Mouse (Mus musculus) c-Kit-positive CD71-positive TER-119-negative erythroid progenitor cells, embryonic 14.5 days (primary cell): ENCODE data around the gene Matn1.
A peak's percentile ranks its signal among the peaks of the same experiment; 100 is the strongest.

Experiments
- DNase-seq: peaks from one replicate; pipeline ENCODE4 v3.0.0-alpha.2; 2013; ENCODE audit warnings: low read depth

Matn1 gene

DNA sequence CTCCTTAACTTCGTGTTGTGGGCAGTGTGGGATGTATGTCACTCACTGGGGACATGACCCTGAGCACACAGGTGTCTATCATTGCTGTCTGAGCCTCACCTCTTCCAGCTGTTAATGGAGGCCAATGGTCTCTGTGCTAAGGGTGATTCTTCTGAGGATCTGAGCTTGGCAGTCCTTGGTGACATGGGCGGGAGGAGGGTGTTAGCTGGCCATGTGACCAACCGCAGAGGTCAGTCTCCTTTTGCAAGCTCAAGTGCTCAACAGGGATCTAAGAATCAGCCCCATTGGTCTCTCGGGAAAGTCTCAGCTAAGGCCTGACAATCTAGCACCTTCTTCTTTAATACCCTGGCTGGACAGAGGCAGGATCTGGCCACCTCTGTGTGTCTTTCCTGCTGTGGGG lies 26.6 kb upstream of the Matn1 start:
- DNase-seq, result no peak

DNA sequence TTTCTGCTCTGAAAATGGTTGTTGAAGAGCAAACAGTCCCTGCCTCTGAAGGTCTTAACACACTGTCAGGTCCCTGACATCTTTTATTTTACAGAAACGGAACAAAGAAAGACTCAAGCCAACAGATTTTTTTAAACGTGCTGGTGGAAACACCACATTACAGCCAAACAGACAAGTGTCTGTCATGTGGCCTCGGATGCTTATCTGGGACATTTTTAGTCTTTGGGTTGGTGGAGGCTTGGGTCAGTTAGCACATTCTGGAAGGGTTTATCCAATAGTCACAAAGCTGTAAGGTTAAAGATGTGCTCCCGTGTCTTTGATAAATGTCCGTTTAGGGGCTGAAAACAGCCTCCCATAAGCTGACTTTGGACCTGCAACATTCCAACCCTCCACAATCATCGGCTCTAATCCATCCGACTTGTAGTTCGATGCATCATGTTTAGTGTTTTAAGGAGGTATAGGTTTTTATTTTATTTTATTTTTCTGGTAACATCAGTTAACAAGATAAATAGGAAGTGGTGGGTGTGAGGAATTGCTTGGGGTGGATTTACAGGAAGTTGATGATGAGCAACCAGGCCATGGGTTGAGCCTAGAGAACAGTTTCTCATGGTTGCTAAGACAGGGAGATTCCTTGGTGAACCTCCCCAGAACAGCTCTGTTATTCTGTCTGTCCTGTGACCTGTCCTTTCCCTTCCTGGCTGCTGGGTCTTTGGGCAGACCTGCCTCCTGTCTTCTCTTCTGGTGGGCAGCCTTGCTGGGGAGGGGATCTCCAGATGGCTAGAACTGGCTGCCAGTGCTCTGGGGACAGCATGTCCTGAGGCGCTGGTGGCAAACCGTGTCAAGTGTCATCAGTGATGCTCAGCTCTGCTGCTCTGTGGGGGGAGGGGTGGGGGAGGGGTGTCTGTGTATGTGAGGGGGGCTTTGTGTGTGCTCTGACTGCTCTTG lies 25.1 kb upstream of the Matn1 start:
- DNase-seq, result no peak

DNA sequence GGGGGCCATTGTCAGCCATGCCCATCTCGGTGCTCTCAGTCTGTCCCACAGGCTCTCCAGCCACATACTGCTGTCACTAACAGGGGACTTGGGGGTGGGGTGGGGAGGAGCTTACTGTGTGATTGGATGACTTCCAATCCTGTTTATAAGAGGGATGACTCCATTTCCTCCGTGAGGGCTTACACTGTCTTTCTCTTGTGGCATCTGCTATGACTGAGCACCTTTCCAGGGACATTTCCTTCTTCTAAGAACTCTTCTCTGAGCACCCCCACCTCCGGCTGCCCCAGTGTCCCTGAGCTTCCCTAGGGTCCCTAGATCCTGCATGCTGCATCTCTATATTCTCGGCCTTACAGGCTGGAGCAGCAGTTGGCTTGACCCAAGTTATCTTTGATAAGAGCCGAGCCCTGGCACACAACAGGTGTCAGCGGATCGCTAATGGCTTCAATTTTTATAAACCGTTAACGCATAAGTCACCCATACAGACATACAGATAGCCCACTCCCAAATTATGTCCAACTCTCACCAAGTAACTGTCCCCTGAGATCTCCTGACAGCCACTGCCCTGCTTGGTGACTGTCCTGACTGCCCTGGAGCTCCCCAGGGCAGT lies 24.3 kb upstream of the Matn1 start:
- no peak for DNase-seq

DNA sequence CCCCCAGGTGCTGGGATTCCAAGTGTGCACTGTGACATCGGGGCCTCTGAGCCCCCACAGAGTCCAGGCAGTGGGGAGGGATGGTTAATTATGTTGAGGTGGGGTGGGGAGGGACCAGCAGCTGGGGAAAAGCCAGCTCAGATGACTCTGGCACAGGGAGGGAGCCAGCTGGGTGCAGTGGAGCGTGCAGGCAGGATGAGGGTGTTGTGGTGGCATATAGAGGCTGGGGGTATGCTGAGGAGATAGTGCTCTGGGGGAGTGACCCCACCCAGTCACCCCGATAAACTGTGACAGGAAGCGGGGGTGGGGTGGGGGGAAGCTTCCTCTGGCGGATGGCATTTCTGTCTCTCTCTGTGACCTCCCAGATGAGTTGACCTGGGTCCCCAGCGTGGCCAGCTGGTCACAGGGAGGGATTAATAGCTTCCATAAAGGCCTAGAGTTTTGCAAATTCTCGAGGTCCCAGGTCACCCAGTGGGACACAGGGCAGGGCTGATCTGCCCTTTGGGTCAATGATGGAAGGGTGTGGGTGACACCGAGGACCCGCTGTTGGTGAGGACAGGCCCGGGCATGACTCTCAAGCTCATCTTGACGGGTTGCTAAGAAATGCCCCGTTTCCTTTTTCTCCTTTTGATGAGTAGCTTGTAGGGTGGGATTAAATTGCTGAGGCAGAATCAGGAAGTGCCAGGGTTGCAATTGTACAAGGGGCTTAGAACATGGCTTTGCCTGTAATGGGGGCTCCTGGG lies 23.1 kb upstream of the Matn1 start:
- DNase-seq, result no peak

DNA sequence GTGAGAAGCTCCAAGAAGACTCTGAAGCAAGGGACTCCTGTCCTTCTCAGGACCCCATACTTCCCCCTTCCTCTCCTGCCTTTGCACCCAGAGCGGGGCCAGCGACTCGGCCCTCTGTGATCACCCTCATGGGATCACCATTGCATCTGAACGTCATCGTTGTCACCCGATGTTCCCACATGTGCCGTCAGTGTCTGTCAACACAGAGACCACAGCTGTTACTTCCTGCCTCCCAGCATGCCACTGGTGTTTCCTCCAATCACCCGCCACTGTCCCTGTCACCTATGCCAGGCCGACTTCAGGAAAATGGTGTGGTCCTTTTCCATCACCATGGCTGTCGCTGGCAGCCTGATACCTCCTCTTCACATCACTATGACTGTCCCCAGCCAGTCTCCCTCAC lies 22.2 kb upstream of the Matn1 start:
- no peak for DNase-seq

DNA sequence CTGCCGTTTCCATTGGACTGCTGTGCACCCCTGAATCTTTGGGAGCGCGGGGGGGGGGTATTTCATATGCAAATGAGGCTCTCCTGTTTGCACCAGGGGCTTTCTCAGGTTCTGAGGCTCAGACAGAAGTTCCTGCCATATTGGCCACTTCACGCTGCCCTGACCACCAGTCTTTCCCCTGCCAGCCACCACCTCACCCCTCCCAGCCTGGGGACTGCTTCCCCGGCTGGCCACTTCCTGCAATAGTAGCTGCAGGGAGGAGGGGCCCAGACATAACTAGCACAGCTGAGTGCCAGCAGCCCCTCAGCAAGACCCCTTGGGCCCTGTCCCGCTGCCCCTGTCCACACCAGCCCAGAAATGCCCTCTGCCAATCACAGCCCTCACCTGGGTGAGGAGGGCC lies 17.9 kb upstream of the Matn1 start:
- DNase-seq, result no peak

DNA sequence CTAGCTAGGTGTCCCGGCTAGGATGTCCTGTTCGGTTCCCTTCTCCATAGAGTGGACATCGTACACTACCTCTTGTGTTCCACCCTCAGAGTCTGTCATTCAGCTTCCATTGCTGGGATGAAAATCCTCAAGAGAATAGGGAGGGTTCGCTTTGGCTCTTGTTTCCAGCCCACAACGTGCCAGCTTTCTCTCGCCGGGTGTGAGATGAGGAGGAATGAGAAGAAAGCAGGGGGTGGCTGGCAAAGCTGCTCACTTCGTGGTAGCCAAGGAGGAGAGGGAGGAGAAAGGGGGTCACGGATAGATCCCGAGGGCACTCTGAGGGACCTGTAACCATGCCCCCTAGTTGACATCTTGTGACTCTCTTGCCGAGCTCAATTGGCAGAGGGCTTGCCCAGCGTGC lies 16.4 kb upstream of the Matn1 start:
- no peak for DNase-seq

DNA sequence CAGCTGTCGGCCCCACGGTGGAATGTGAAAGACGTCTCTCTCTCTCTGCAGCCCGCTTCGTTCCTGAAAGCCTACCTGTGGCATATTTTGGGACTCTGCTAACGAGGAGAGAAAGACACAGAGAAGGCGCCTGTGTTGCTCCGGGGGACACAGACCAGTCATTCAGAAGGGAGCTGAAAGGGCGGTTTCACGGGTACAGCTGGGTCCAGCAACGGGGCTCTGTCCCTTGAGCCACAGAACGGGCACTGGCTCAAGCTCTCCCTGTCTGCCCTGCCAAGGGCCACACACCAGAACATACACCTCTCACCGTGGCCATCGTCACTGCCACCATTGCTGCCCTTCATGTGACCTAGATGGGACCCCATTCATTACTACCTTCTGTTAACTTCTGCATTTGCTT lies 1.5 kb upstream of the Matn1 start:
- DNase-seq, result no peak

DNA sequence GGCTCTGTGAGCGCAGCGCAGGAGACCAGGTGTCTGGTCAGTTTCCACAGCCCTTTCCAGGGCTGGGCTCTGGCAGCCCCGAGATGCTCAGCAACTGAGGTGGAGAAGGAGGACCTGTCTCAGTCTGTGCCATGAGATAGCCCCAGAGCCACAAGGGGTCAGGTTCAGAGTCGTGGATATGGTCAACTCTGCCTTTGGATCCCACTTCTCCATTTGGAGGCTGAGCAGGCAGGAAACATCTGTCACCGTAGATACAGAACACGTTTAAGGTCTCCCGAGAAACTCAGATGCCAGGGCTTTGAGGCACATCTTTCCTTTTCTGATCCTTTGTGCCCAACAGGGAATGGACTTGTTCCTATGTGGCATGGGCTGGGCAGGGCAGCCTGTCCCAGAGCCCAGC lies 594 bp downstream of the Matn1 start:
- no peak for DNase-seq

DNA sequence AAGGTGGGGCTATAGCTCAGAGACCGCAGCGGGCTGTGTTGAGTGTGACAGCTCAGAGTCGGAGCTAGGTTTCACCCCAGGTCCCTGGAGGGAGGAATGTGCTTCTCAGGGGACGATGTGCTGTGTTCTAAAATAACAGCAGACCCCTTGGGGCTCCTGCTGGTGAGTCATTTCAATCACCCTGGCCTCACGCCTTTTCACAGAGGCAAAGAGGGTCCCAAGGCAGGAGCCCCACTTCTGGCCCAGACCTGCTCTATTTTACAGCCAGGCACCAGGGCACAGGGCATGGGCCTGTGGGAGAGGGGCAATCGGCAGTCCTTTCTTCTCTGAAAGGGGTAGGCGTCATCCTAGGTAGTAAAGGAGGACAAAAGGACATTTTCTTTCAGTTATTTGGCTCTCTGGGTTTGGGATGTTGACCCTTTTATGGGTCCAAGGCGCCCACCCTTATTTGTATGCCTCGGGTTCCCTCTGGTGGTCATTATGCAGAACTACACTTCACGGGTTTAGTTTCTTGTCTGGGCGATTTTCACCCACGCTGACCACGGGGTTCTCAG lies 3.0 kb downstream of the Matn1 start:
- peak; percentile 9 for DNase-seq

DNA sequence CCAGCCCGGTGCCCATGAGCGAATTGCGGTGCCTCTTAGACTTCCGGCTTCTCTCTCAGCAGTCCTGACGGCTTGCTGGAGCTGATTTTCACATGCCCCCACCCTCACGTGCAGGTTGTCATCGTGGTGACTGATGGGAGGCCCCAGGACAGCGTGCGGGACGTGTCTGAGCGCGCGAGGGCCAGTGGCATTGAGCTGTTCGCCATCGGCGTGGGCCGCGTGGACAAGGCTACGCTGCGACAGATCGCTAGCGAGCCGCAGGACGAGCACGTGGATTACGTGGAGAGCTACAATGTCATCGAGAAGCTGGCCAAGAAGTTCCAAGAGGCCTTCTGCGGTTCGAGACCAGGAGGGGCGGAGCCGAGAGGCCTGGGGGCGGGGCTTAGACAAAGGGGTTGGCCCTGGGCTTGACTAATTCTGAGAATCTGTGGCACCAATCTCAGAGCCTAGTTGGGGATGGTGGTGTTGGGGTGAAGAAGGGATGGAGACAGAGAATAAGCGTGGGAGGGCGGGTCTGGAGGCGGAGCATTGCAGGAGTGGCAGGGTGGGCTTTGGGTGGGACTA lies 5.7 kb downstream of the Matn1 start:
- no peak for DNase-seq

DNA sequence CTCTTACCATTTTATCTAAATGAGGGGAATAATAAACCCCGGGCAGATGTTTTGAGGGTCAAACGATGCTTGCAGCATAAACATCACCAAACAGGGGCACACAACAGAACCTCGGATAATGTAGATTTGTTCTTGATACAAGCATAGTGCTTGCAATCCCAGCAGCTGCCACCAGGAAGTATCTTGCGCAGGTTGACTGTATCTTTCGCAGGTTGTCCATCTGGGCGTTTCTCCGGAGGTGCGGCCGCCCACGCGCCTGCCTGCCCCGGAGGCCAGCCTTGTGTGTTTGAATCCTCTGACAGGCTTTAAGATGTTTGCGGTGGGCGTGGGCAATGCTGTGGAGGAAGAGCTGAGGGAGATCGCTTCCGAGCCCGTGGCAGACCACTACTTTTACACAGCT lies 8.3 kb downstream of the Matn1 start:
- peak; percentile 10 for DNase-seq

DNA sequence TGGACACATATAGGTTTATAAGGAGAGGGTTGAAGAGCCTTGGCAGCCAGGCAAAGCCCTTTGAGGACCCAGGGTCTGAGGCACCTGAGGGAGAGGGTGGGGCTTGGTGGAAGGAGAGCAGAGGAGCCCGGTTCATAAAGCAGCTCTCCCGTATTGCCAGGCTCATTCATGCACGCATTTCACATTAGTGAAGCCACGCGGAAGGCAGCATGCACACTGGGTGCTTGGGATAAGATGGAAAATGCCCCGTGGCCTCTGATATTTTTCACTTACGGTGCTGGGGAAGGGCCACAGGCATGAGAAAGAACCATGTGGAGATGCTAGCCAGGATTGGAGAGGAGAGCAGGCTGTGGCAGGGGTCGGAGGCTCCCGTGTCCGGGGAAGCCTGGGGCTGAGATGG lies 13.0 kb downstream of the Matn1 start:
- no peak for DNase-seq

DNA sequence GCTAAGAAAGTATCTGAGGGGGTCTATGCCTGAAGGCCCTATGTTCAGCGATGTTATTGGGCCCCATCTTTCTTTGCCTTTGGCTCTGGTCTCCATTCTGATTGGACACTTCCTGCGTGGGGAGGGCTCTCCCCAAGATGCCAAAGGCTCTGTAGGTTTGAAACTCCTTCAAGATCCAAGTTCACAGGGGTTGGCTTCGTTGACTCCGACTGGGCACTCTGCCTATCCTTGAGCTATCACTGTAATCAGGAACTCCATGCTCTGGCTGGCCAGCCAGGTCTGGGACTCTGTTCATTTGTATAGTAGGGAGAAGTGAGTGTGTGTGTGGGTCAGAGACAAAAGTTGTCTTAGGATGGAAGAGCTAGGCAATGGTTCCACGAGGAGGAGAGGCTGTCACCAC lies 14.6 kb downstream of the Matn1 start:
- no peak for DNase-seq

DNA sequence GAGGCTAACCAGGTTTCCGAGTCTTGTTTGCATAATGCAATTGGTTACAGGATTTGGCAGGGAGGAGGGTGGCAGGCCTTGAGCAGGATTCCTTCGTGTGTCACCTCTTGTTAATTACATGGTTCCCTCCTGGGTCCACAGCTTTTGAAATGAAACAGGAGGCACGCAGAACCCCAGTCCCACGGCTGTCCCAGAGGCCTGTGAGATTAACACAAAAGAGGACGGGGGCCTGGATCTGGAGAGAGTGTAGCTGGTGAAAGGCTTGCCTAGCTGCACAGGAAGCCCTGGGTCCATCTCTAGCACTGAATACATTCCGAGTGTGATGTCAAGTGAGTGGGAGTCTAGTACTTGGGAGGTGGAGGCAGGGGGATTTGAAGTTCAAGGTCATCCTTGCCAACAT lies 15.5 kb downstream of the Matn1 start:
- no peak for DNase-seq

DNA sequence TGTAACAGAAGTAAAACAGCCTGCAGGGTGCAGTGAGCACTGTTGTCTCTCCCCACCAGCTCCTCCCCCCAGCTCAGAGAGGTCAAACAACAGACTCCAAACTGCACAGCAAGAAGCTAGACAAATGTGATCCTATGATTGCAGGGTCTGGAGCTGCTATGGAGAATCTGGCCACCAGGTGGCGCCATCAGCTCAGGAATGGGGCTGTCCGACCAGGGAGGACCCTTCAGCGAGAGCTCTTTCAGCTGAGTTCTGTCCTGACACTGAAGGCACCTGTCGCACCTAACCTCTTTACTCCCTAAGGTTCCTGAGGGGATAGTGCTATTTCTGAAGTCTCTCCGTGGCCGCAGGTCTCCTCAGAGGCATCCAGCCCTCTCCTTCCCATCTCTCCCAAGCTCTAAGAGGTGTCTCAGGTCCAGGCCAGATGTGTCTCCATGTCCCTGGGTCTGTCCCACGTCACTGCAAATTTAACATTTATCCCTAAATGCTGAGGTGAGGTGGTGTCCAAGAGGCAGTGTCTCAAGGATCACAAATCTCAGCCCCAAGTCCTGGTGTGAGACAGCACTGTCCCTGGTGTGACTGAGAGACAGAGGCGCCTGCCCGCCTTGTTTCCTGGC lies 16.0 kb downstream of the Matn1 start:
- DNase-seq, result peak; percentile 30

DNA sequence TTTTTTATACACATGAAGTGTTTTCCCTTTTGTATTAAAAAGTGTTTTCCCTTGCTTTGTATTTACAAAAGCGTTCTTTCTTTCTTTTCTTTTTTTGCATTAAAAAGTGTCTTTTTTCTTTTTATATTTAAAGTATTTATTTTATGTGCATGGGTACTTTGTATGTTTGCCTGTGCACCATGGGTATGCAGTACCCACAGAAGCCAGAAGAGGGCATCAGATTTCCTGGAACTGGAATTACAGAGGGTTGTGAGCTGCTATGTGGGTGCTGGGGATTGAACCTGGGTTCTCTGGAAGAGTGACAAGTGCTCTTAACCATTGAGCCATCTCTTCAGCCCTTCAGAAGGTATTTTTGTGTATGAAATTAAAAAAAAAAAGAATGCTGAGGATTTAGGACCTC lies 27.1 kb downstream of the Matn1 start:
- DNase-seq, result no peak

DNA sequence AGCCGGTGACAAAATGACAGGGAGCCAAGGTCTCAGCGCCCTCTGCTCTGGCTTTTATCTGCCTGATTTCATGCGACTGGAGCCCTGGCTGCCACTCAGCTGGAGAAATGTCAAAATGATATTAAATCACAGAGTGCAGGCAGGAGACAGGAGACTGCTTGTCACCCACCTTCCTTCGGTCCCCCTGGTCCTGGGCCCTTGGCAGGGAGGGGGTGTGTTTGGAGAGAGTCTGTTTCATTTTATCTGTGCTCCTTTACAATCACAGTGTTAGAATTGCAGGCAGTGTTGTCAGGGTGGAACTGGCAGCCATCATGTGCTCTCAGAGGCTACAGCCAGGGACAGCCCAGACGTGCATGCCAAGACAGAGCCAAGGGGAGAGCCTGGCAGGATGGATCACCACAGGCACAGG lies 28.2 kb downstream of the Matn1 start:
- DNase-seq, result no peak

DNA sequence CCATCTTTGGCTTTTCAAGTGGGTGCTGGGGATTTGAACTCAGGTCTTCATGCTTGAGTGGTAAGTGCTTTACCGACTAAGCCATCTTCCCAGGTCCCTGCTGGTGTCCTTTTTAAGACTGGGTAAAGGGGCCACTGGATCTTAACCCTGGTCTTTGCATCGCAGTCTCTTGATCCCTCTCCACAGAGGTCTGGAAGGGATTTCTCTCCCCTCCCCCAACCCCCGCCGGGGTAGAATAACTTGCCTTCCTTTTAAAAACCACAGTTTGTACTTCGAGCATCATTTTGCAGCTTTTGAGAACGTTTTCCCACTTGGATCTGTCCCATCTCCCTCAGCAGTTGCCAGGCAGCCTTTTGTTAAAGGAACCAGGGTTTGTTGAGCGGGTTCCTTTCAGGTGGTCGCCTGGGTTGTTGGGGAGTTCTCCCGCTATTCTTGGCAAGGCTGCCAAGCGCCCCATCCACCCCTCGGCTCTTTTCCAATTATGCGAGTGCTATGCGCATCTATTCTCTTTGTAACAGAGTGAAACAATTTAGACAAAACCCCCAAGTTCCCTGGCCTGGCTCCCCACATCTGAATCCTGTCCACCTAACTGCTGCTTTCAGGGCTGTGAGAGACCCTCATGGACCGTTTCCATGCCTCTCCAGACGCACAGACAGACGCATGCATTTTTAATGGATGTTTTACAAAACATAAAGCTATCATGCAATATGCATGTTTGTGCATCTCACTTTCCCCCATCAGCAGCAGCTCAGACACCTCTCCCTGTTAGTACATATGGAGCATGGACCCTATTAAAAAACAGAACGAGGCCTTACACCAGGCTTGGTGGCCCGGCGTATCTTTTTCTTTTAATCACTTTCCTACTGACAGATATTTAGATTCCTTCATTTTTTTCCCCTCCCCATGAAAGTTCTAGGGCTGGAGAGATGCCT lies 29.4 kb downstream of the Matn1 start:
- no peak for DNase-seq

DNA sequence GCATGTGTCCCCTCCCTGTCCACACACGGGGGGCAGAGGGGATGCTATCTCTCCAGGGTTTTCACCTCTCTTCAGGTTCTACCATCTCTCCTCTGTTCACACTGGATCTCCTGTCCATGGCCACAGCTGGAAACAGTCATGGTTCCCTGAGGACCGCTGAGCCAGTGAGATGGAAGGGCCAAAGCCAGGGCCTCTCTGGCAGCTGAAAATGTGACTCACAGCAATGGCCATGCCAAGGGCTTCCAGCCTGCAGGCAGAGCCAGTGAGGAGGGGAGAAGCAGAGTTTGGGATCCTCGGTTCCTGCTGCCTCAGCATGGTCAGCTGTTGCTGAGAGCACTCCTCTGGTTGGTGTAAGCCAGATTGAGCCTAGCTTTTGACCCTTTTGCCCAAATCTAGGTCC lies 34.8 kb downstream of the Matn1 start:
- no peak for DNase-seq
